In the genomic region with DNA sequence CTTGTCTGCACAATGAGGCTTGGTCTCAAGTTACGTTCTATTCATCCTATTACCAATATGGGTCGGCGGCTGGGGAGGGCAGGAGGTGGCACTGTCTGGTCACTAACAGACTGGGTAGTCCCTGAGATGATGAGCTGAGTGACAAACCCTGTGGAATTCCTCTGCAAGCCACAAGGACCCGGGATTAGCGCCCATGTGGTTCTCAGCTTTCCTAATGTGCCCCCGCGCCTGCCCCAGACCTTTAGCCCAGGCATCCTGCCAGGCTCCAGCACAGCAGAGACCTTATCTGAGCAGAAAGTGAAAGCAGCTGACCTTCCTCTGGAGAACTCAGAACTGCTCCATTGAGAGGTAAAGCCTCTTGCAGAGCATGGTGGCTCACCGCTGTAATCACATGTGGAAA, we compare ENCODE assay signal across 12 mouse cellular contexts. TPM values are rescaled to one million over a fixed set of nuclear protein-coding genes. Genes with fewer than 3 reads are reported as not detected.
DNase-seq lines count a peak whose midpoint lies in the region; ATAC-seq and TF ChIP-seq lines count a peak whose summit lies in the region.
"Had no signal": no experiment of that assay in that cellular context is flagged by ENCODE, and none has a peak within 500 bp of the region (broad histone marks: within the 10 kb centered on the region; RNA-seq: fewer than 3 reads in every experiment).

No protein-coding gene starts in this region.

- peaks cover 17% of the 10 kb centered on the region; the same call in 1 of the 2 replicates for H3K4me1 ChIP-seq in kidney, adult 2 months (ENCODE audit: control insufficient read depth, insufficient read depth, low read length)
- no peaks in the 10 kb centered on the region for H3K4me1 ChIP-seq in kidney, embryonic 14.5 days (ENCODE audit: control insufficient read depth, insufficient read depth, low read length)
- H3K4me1 ChIP-seq in heart, embryonic 12.5 days (replicated peaks): peaks cover 21% of the 10 kb centered on the region
- H3K4me1 ChIP-seq: embryonic facial prominence, embryonic 15.5 days; neural tube, embryonic 13.5 days had no signal

- WGBS in kidney, adult 2 months: 23% methylated on average over 8 of the region's 8 CpGs
- 65% methylated on average over 8 of the region's 8 CpGs for WGBS in kidney, embryonic 14.5 days
- WGBS in heart, embryonic 12.5 days: 42% methylated on average over 8 of the region's 8 CpGs

- H3K4me3 ChIP-seq in kidney, adult 2 months (ENCODE audit: insufficient read depth, low read depth, low read length): no peak overlapping the region
- no peak overlapping the region for H3K4me3 ChIP-seq in kidney, embryonic 14.5 days (ENCODE audit: low read length)
- H3K4me3 ChIP-seq in heart, embryonic 12.5 days: no peak overlapping the region
- H3K4me3 ChIP-seq: embryonic facial prominence, embryonic 15.5 days; neural tube, embryonic 13.5 days had no signal

- H3K4me2 ChIP-seq in kidney, embryonic 14.5 days (replicated peaks; ENCODE audit: low read depth, low read length): no peak overlapping the region
- peak overlapping the region; percentile 15; the same call in 1 of the 2 replicates for H3K4me2 ChIP-seq in heart, embryonic 12.5 days
- H3K4me2 ChIP-seq: embryonic facial prominence, embryonic 15.5 days; neural tube, embryonic 13.5 days had no signal

- no peak overlapping the region for H3K9ac ChIP-seq in kidney, embryonic 14.5 days (ENCODE audit: low read depth, low read length)
- no peak overlapping the region for H3K9ac ChIP-seq in heart, embryonic 12.5 days
- H3K9ac ChIP-seq: embryonic facial prominence, embryonic 15.5 days; liver, embryonic 14.5 days; neural tube, embryonic 13.5 days had no signal

- peak overlapping the region; percentile 14; the same call in 1 of the 2 replicates for H3K27ac ChIP-seq in kidney, adult 2 months (ENCODE audit: insufficient read depth, low read depth, low read length)
- no peak overlapping the region for H3K27ac ChIP-seq in kidney, embryonic 14.5 days (ENCODE audit: low read depth, low read length)
- H3K27ac ChIP-seq in heart, embryonic 12.5 days (ENCODE audit: poor library complexity, severe bottlenecking): no peak overlapping the region; the same call in 1 of the 2 replicates
- H3K27ac ChIP-seq: embryonic facial prominence, embryonic 15.5 days; liver, embryonic 14.5 days; neural tube, embryonic 13.5 days had no signal

- no peaks in the 10 kb centered on the region for H3K27me3 ChIP-seq in kidney, adult 2 months (replicated peaks; ENCODE audit: control insufficient read depth, insufficient read depth, low read length)
- no peaks in the 10 kb centered on the region for H3K27me3 ChIP-seq in kidney, embryonic 14.5 days (ENCODE audit: control insufficient read depth, insufficient read depth, low read length)
- H3K27me3 ChIP-seq in heart, embryonic 12.5 days (replicated peaks): no peaks in the 10 kb centered on the region
- H3K27me3 ChIP-seq: embryonic facial prominence, embryonic 15.5 days; neural tube, embryonic 13.5 days had no signal

- no peak for TF ChIP-seq POLR2A in kidney, adult 2 months (IDR thresholded peaks at IDR 0.05; ENCODE audit: low read depth, low read length)

- no peaks in the 10 kb centered on the region for H3K9me3 ChIP-seq in kidney, embryonic 14.5 days (ENCODE audit: control insufficient read depth, low read length)
- no peaks in the 10 kb centered on the region for H3K9me3 ChIP-seq in heart, embryonic 12.5 days (replicated peaks)
- H3K9me3 ChIP-seq: embryonic facial prominence, embryonic 15.5 days; neural tube, embryonic 13.5 days had no signal

- ATAC-seq in kidney, embryonic 14.5 days (ENCODE audit: low FRiP score, low TSS enrichment): no peak
- ATAC-seq in heart, embryonic 12.5 days (ENCODE audit: insufficient number of reproducible peaks, low FRiP score): peak; percentile 36; the same call in 1 of the 2 replicates
- ATAC-seq in megakaryocyte-erythroid progenitor cell, adult 5-6 weeks (replicated peaks; ENCODE audit: low FRiP score, low TSS enrichment, poor library complexity, severe bottlenecking): peak; percentile 68

- intact Hi-C loops in left cerebral cortex, postnatal 14 days (cut with DNase I): no loop called here

- H3K36me3 ChIP-seq in kidney, adult 2 months (ENCODE audit: control insufficient read depth, insufficient read depth, low read length): no peaks in the 10 kb centered on the region
- no peaks in the 10 kb centered on the region for H3K36me3 ChIP-seq in kidney, embryonic 14.5 days (ENCODE audit: control insufficient read depth, insufficient read depth, low read length)
- no peaks in the 10 kb centered on the region for H3K36me3 ChIP-seq in heart, embryonic 12.5 days
- H3K36me3 ChIP-seq: embryonic facial prominence, embryonic 15.5 days; neural tube, embryonic 13.5 days had no signal

- peak; percentile 46 for TF ChIP-seq CTCF in kidney, adult 2 months (conservative IDR thresholded peaks at IDR 0.05; ENCODE audit: insufficient read depth, insufficient read length, low read depth, low read length)

- peak; percentile 91 for DNase-seq in kidney, adult 2 months
- peak; percentile 52 to 68 for DNase-seq in adrenal gland, adult 18-20 months (ENCODE audit: low spot score in 2 of 2)
- no peak for DNase-seq in left cerebral cortex, postnatal 14 days (ENCODE audit: low spot score in 2 of 2)
- DNase-seq in cerebellum, postnatal 14 days: no peak
- DNase-seq in thymus, postnatal 10 days (ENCODE audit: low spot score in 2 of 2): no peak
- DNase-seq: thymus, postnatal 4 days had no signal

RNA-seq across cellular contexts. Expression of gene Slc25a30, which starts 21.0 kb away (rescaled TPM):
- 26.3 and 29.6 TPM in 2 replicates for polyA plus RNA-seq in kidney, adult 2 months (2012; rRNA removed)
- 8.1 and 9.6 TPM in 2 replicates for polyA plus RNA-seq in kidney, embryonic 14.5 days (2014; fragmentation: Nextera tagmentation; extraction: Ambion mirVana)
- total RNA-seq in adrenal gland, adult 18-20 months (2021): 100 to 1,000 TPM in 1 of 2 experiments, 10 to 100 TPM in 1; 81.1 to 119 TPM
- 5.5 and 6.0 TPM in 2 replicates for polyA plus RNA-seq in heart, embryonic 12.5 days (2016; fragmentation: Nextera tagmentation; extraction: Ambion mirVana)
- total RNA-seq in megakaryocyte-erythroid progenitor cell, adult 5-6 weeks (2014; fragmentation: Nextera tagmentation): 26.0 and 33.0 TPM in 2 replicates
- total RNA-seq in megakaryocyte-erythroid progenitor cell, adult 5-6 weeks (2017): 22.5 and 32.6 TPM in 2 replicates
- total RNA-seq in left cerebral cortex, postnatal 14 days (2021): 10 to 100 TPM in 1 of 2 experiments, 1 to 10 TPM in 1; 9.9 to 10.9 TPM

RNA-seq across cellular contexts. Expression of gene Tpt1, which starts 37.1 kb away (rescaled TPM):
- 1,266 and 1,401 TPM in 2 replicates for polyA plus RNA-seq in kidney, adult 2 months (2012; rRNA removed)
- polyA plus RNA-seq in kidney, embryonic 14.5 days (2014; fragmentation: Nextera tagmentation; extraction: Ambion mirVana): 1,151 and 1,339 TPM in 2 replicates
- total RNA-seq in adrenal gland, adult 18-20 months (2021): 1,000 to 10,000 TPM; 2,758 to 2,912 TPM
- 921 and 928 TPM in 2 replicates for polyA plus RNA-seq in heart, embryonic 12.5 days (2016; fragmentation: Nextera tagmentation; extraction: Ambion mirVana)
- total RNA-seq in megakaryocyte-erythroid progenitor cell, adult 5-6 weeks (2014; fragmentation: Nextera tagmentation): 4,413 and 4,416 TPM in 2 replicates
- 839 and 1,119 TPM in 2 replicates for total RNA-seq in megakaryocyte-erythroid progenitor cell, adult 5-6 weeks (2017)
- total RNA-seq in left cerebral cortex, postnatal 14 days (2021): 1,000 to 10,000 TPM; 1,045 to 1,071 TPM

RNA-seq across cellular contexts. Expression of gene Cog3, which starts 53.5 kb away (rescaled TPM):
- 7.8 and 10.0 TPM in 2 replicates for polyA plus RNA-seq in kidney, adult 2 months (2012; rRNA removed)
- polyA plus RNA-seq in kidney, embryonic 14.5 days (2014; fragmentation: Nextera tagmentation; extraction: Ambion mirVana): 12.0 and 24.9 TPM in 2 replicates
- 10 to 100 TPM; 22.7 to 26.4 TPM for total RNA-seq in adrenal gland, adult 18-20 months (2021)
- 18.0 TPM in 2 replicates for polyA plus RNA-seq in heart, embryonic 12.5 days (2016; fragmentation: Nextera tagmentation; extraction: Ambion mirVana)
- total RNA-seq in megakaryocyte-erythroid progenitor cell, adult 5-6 weeks (2014; fragmentation: Nextera tagmentation): 36.7 and 47.3 TPM in 2 replicates
- total RNA-seq in megakaryocyte-erythroid progenitor cell, adult 5-6 weeks (2017): 31.6 and 36.7 TPM in 2 replicates
- 10 to 100 TPM; 22.8 to 23.2 TPM for total RNA-seq in left cerebral cortex, postnatal 14 days (2021)

Comparison
In these comparisons a context has a peak if more than half of its experiments do, and no peak if none do; other contexts are left out.
1. DNase-seq: peak in kidney, adult 2 months (single experiment) and adrenal gland, adult 18-20 months (2 of 2); none in left cerebral cortex, postnatal 14 days (0 of 2), cerebellum, postnatal 14 days (0 of 2) and thymus, postnatal 10 days (0 of 2).